Mouse (Mus musculus): ENCODE data around the gene Nanp.

- TF ChIP-seq POLR2A (IDR thresholded peaks at IDR 0.05; ENCODE audit: control insufficient read depth, low read depth, low read length) (no peak), CTCF (IDR thresholded peaks at IDR 0.05; ENCODE audit: control insufficient read depth, insufficient read depth, insufficient replicate concordance, low read depth, low read length) (no peak)
These were observed 1.2 kb downstream of the Nanp start for GRCm38 (mm10) chr2:151037876-151038552.
